Mouse (Mus musculus) kidney, embryonic 16.5 days (tissue): ENCODE measurements around the gene Catsperd. TPM values are rescaled to one million over a fixed set of nuclear protein-coding genes. Genes with fewer than 3 reads are reported as not detected.

ENCODE experiments used
- ATAC-seq: fragments of 200-750 bp; cut with Nextera tagmentation; 2 replicates; pipeline ENCODE4 v1.8.0; 2017; ENCODE audit warnings: moderate TSS enrichment; ENCODE audit not compliant: low FRiP score, low TSS enrichment
- H3K27ac ChIP-seq: fragments of 300-500 bp; sonication (generic); 2 replicates; pipeline ENCODE4 v1.5.1; 2014; ENCODE audit warnings: low read length
- H3K27me3 ChIP-seq: fragments of 300-500 bp; sonication (generic); 2 replicates; pipeline ENCODE4 v1.6.1; 2014; ENCODE audit warnings: low read length, control low read depth, mixed read lengths; ENCODE audit not compliant: insufficient read depth
- H3K36me3 ChIP-seq: fragments of 300-500 bp; sonication (generic); 2 replicates; pipeline ENCODE4 v1.6.1; 2014; ENCODE audit warnings: low read length, control low read depth, mixed read lengths; ENCODE audit not compliant: insufficient read depth
- H3K4me1 ChIP-seq: fragments of 300-500 bp; sonication (generic); 2 replicates; pipeline ENCODE4 v1.6.1; 2014; ENCODE audit warnings: low read length, control low read depth, mixed read lengths; ENCODE audit not compliant: insufficient read depth
- H3K4me2 ChIP-seq: fragments of 300-500 bp; sonication (generic); replicated peaks from 2 replicates; pipeline ENCODE4 v1.6.1; 2014; ENCODE audit warnings: low read depth, low read length
- H3K4me3 ChIP-seq: fragments of 300-500 bp; sonication (generic); 2 replicates; pipeline ENCODE4 v1.5.1; 2014; ENCODE audit warnings: mild to moderate bottlenecking, low read length
- H3K9ac ChIP-seq: fragments of 300-500 bp; sonication (generic); replicated peaks from 2 replicates; pipeline ENCODE4 v1.6.1; 2014; ENCODE audit warnings: low read length
- H3K9me3 ChIP-seq: fragments of 300-500 bp; sonication (generic); 2 replicates; pipeline ENCODE4 v1.6.1; 2016; ENCODE audit warnings: low read length, control low read depth
- WGBS: fragments of 180-500 bp; shearing (Covaris S2); extraction: QIAGEN DNeasy Blood & Tissue Kit; methylation state at CpG from one replicate; pipeline ENCODE4 v1.1.7; 2014; 5-methylcytosine and 5-hydroxymethylcytosine counted together
- polyA plus RNA-seq: library from polyadenylated mRNA; unstranded; fragments of >200 nt; fragmentation: Nextera tagmentation; extraction: Ambion mirVana; gene quantifications from 2 replicates; pipeline ENCODE4 v1.2.1, GENCODE M21; 2015

Catsperd gene
- polyA plus RNA-seq, 1 experiment from 2014 or later: 1.1 TPM

DNA sequence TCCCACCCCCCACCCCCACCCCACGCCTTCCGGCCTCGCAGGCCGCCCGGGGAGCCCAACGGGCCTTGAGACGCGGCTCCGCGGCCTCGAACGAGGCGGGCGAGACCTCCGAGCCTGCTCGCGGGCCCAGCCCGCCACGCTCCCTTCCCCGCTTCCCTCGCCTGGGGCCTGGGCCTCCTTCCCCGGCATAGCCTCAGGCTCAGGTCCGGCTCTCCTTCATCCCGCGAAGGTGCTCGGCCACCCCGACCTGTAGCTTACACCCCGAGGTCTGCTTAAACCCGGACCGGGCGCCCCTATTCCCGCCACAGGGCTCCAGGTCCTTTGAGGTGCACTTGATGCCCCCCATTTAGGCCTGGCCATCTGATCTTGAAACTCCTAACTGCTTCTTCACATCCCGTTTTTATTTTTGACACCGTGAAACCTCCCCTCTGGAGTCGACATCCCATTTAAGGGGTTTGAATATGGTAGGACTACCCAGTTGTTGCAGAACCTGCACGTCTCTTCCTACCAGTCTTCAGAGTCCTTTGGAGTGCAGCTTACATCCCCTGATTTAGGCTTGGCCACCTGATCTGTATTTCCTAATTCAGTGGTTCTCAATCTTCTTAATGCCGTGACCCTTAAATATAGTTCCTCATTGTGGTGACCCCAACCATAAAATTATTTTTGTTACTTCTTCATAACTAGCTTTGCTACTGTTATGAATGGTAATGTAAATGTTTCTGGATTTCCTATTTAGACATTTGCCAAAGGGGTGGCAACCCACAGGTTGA lies 45.9 kb downstream of the Catsperd start:
- no peak; the same call in 1 of the 2 replicates for ATAC-seq
- H3K9me3 ChIP-seq: no peaks in the 10 kb centered on the region
- H3K4me1 ChIP-seq: peaks cover 24% of the 10 kb centered on the region
- WGBS: 1% methylated on average over 34 of the region's 37 CpGs
- H3K36me3 ChIP-seq: peaks cover 21% of the 10 kb centered on the region
- peak overlapping the region; percentile 98 for H3K4me3 ChIP-seq
- H3K27me3 ChIP-seq: no peaks in the 10 kb centered on the region
- H3K27ac ChIP-seq: peak overlapping the region; percentile 83
- H3K9ac ChIP-seq: peak overlapping the region; percentile 98
- peak overlapping the region; percentile 72 for H3K4me2 ChIP-seq

- Histone ChIP-seq H3K27ac (no peak overlapping the region), H3K4me2 (no peak overlapping the region), H3K9ac (no peak overlapping the region), H3K36me3 (peaks cover 43% of the 10 kb centered on the region), H3K27me3 (no peaks in the 10 kb centered on the region), H3K4me3 (no peak overlapping the region), H3K9me3 (no peaks in the 10 kb centered on the region), H3K4me1 (no peaks in the 10 kb centered on the region)
- 75% methylated on average over 4 of the region's 4 CpGs for WGBS
- ATAC-seq: no peak
Measured at GRCm38 (mm10) chr17:56681791-56682190, 53.8 kb downstream of the Catsperd start.

- no peak for ATAC-seq
Measured at GRCm38 (mm10) chr17:56682880-56683279, 54.9 kb downstream of the Catsperd start.

DNA sequence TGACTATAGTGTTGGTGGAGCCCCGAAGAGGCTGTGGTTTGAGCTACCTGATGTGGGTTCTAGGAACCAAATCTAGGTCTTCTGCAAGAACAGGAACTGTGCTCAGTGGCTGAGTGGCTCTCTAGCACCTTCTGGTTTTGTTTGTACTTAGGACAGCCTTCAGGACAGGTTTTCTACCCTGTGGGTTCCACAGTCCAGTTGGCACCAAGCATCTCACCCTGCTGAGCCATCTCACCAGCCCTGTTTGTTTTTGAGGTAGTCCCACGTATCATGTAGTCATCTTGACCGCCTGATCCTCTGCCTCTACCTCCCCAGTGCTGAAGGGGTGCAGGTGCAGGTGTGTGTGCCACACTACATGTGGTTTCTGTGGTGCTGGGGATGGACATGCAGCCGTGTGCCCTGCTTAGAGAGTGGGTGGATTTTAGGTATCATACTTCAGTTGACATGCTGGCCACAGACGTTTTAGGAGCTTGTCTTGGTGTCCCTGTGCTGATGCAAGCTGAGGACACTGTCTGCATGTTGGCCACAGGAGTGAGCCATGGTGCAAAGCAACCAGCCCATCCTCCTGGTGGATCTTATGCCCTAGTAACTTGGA lies 55.7 kb downstream of the Catsperd start:
- Histone ChIP-seq H3K4me2 (no peak overlapping the region), H3K4me1 (no peaks in the 10 kb centered on the region), H3K36me3 (peaks cover 47% of the 10 kb centered on the region), H3K9ac (no peak overlapping the region), H3K27me3 (no peaks in the 10 kb centered on the region), H3K27ac (no peak overlapping the region), H3K9me3 (no peaks in the 10 kb centered on the region), H3K4me3 (no peak overlapping the region)
- WGBS: 79% methylated on average over 5 of the region's 5 CpGs
- no peak for ATAC-seq

More at GRCm38 (mm10) chr17:56682880-56683279, 54.9 kb downstream of the Catsperd start:
- no peaks in the 10 kb centered on the region for H3K9me3 ChIP-seq
- peaks cover 43% of the 10 kb centered on the region for H3K36me3 ChIP-seq
- H3K27ac ChIP-seq: no peak overlapping the region
- no peak overlapping the region for H3K4me2 ChIP-seq
- H3K9ac ChIP-seq: no peak overlapping the region
- no peaks in the 10 kb centered on the region for H3K27me3 ChIP-seq
- no peak overlapping the region for H3K4me3 ChIP-seq
- no peaks in the 10 kb centered on the region for H3K4me1 ChIP-seq
- 73% methylated on average over 3 of the region's 3 CpGs for WGBS

DNA sequence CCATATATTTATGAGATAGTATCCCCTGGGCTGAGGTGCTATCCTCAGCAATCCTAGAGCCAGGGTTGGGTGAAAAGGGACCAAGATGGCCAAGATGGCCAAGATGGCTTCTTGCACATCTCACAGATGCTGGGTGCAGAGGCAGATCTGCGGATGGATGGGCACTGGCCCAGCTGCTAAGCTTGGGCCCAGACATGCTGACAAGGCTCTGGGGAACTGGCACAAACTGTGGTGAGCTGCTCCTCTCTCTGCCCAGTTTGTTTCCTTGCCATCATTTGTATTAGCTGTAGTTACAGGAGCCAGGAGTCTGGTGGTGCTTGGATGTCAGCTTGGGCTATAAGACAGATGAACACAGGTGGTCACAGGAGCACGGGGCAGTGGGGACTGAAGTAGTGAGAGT lies 56.7 kb downstream of the Catsperd start:
- no peak overlapping the region for H3K4me3 ChIP-seq
- H3K9me3 ChIP-seq: no peaks in the 10 kb centered on the region
- H3K36me3 ChIP-seq: peaks cover 53% of the 10 kb centered on the region
- no peak overlapping the region for H3K4me2 ChIP-seq
- no peak for ATAC-seq
- H3K27ac ChIP-seq: no peak overlapping the region
- no peaks in the 10 kb centered on the region for H3K4me1 ChIP-seq
- no peaks in the 10 kb centered on the region for H3K27me3 ChIP-seq
- H3K9ac ChIP-seq: no peak overlapping the region
- WGBS: 81% methylated on average over 2 of the region's 2 CpGs

GRCm38 (mm10) chr17:56686801-56687200 lies 58.9 kb downstream of the Catsperd start:
- Histone ChIP-seq H3K4me2 (no peak overlapping the region), H3K9ac (no peak overlapping the region), H3K4me1 (no peaks in the 10 kb centered on the region), H3K4me3 (no peak overlapping the region), H3K27ac (no peak overlapping the region), H3K36me3 (peaks cover 46% of the 10 kb centered on the region), H3K9me3 (no peaks in the 10 kb centered on the region), H3K27me3 (no peaks in the 10 kb centered on the region)
- WGBS: 94% methylated on average over 4 of the region's 4 CpGs
- ATAC-seq: no peak

- no peak overlapping the region for H3K27ac ChIP-seq
- H3K9me3 ChIP-seq: no peaks in the 10 kb centered on the region
- H3K4me2 ChIP-seq: no peak overlapping the region
- H3K36me3 ChIP-seq: peaks cover 50% of the 10 kb centered on the region
- H3K27me3 ChIP-seq: no peaks in the 10 kb centered on the region
- no peak overlapping the region for H3K4me3 ChIP-seq
- H3K4me1 ChIP-seq: no peaks in the 10 kb centered on the region
- H3K9ac ChIP-seq: no peak overlapping the region
- no peak for ATAC-seq
Measured at GRCm38 (mm10) chr17:56688045-56688444, 60.1 kb downstream of the Catsperd start.

DNA sequence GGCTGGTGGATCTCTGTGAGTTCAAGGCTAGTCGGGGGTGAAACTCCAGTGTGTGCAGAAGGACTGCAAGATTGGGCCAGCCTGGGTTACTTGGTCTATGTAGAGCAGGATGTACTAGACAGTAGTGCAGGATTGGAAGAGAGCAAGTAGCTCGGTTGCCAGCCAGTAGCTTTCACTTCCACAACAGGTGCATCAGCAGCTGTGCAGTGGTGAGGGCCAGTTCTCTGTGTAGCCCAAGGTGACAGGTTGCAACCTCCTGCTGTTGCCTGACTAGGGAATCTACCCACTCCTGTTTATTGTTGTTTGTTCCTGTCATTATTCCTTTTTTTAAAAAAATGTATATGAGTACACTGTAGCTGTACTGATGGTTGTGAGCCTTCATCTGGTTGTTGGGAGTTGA lies 60.7 kb downstream of the Catsperd start:
- H3K4me3 ChIP-seq: no peak overlapping the region
- H3K27me3 ChIP-seq: no peaks in the 10 kb centered on the region
- peaks cover 3% of the 10 kb centered on the region for H3K4me1 ChIP-seq
- no peak for ATAC-seq
- peaks cover 57% of the 10 kb centered on the region for H3K36me3 ChIP-seq
- H3K9ac ChIP-seq: no peak overlapping the region
- no peak overlapping the region for H3K27ac ChIP-seq
- H3K4me2 ChIP-seq: no peak overlapping the region
- H3K9me3 ChIP-seq: no peaks in the 10 kb centered on the region
- 98% methylated on average over 2 of the region's 2 CpGs for WGBS

DNA sequence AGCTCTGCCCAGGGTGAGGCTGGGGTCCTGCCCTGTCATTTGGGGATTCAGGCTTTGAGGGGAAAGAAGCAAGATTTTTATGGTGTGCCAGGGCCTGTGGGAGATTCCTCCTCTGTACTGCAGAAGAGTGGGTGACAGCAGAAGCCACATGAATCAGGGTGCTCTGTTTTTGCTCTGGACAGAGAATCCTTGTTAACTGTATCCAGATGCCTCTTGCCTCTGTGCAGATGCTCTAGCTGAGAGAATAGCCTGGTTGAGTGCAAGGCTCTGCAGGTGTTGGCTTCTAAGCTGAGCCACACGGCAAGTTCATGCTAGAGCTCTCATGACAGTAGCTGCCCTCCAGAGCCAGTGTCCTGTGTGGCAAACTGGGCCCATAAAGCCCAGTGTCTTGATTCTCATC lies 65.5 kb downstream of the Catsperd start:
- Histone ChIP-seq H3K9me3 (no peaks in the 10 kb centered on the region), H3K9ac (no peak overlapping the region), H3K36me3 (peaks cover 66% of the 10 kb centered on the region), H3K4me3 (no peak overlapping the region), H3K27me3 (no peaks in the 10 kb centered on the region), H3K4me2 (no peak overlapping the region), H3K27ac (no peak overlapping the region), H3K4me1 (peaks cover 3% of the 10 kb centered on the region)
- WGBS: 74% methylated on average over 1 of the region's 1 CpGs
- no peak for ATAC-seq

DNA sequence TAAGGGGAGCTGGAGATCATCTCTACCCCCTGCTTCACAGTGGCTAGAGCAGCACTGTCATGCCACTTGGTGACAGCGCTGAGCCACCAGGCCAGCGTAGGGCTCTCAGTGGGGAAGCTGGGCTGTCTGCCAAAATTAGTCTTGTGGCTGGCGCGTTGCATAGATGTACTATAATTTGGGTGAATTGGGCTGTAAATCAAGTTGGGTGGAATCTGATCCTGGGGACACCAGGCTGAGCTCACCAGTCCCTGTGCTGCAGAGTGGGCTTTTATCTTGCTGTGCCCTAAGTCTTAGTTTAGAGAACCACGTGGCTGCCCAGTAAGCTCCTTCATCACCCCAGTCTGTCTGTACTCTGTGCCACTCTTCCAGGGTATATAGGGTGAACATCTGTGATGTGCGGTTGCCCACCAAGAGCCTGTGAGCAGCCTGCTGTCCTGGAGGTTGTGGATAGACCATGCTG lies 65.9 kb downstream of the Catsperd start:
- Histone ChIP-seq H3K4me1 (peaks cover 3% of the 10 kb centered on the region), H3K36me3 (peaks cover 67% of the 10 kb centered on the region), H3K9me3 (no peaks in the 10 kb centered on the region), H3K27me3 (no peaks in the 10 kb centered on the region), H3K27ac (no peak overlapping the region), H3K9ac (no peak overlapping the region), H3K4me2 (no peak overlapping the region), H3K4me3 (no peak overlapping the region)
- 47% methylated on average over 6 of the region's 6 CpGs for WGBS
- ATAC-seq: peak; percentile 33; the same call in 1 of the 2 replicates
